Mouse (Mus musculus): ENCODE results near the gene Tmem266.

Tmem266 gene

DNA sequence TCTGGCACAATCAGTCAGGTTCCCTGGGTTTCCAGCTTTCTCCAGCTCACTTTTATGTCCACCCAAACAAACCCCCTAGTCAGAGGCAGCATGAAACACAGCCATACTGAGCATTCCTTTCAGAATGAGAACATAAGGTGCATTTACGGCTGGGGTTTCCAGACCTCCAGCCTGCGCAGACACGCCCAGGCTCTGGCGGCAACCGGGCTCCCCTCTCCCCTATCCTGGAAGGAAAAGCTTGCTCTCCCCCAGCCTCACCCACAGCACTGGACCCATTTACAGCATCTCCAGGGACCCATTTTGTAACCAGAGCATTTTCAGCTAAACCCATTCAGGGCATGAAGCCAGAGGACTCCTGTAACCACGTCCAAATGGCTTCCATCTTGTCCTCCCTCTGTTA, 123.3 kb downstream of the Tmem266 start:
- DNase-seq (ENCODE audit: low read depth, low spot score), result no peak

DNA sequence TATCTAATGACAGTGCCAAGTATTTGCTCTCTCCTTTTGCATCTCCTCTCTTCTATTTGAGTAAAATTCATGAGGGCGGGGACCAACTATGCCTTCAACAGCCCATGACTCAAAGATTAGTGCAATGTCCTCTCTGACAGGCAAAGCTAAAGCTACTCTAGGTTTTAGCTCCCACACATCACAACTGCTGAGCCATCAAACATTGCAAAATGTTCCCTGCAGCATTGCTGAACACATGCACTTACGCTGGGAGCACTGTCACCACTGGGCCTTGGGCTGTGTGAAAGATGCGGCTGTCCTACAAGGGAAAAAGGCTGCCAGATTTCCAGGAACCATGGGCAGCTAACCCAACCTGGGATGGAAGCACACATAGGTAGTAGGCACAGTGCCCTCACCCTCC, 124.7 kb downstream of the Tmem266 start:
- no peak for DNase-seq (ENCODE audit: low read depth, low spot score)

DNA sequence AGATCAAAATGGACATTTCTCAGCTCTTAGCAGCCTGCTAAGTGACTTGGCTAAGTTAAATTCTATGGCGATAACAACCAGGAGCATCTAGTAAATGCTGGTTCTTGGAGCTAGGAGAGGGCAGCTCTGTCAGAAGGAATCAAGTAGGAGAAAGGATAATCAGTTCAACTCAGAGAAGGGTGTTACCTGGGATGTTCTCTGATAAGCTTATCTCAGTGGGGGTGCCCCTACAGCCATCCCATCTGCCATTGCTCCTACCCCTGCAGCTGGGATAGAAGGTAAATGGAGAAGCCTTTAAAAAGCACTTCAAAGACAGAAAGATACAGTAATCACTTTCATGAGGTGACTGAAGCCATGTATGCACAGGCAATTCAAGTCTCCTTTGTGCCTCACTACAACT, 126.2 kb downstream of the Tmem266 start:
- no peak for DNase-seq (ENCODE audit: low read depth, low spot score)

DNA sequence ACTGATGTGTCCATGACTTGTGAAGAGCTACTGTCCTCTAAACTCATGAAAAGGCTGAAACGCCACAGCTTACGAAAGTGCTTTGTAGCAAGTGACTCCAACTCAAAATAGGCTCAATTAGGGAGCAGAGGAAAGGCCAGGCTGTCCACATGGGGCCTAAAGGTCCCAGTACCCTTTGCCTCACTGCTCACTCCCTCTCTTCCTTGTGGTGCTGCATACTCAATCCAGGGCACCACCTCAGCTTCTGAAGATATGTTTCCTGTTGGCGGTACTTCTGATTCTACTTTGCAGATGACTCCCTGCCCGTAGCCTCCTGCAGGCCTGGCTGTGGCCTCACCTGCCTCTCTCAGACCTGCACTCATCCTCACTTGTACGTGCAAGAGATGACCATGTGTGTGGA, 126.7 kb downstream of the Tmem266 start:
- no peak for DNase-seq (ENCODE audit: low read depth, low spot score)

DNA sequence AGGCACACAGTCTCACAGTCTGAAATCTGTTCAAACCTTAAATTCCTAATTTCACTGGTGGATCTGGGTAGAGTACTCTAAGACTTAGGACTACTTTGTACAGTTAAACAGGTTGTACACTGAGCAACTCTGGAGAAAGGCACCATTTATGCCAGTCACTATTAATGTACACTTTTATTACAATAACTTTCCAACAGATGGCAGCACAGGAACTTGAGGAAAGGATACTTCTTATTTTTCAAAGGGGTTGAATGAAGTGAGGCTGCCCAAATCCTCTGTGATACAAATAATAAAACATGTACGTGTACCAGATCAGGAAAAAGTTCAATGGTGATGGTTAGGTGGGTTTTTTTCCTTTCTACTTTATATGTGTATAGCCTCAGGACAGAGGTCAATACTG, 141.7 kb downstream of the Tmem266 start:
- no peak for DNase-seq (ENCODE audit: low read depth, low spot score)

DNA sequence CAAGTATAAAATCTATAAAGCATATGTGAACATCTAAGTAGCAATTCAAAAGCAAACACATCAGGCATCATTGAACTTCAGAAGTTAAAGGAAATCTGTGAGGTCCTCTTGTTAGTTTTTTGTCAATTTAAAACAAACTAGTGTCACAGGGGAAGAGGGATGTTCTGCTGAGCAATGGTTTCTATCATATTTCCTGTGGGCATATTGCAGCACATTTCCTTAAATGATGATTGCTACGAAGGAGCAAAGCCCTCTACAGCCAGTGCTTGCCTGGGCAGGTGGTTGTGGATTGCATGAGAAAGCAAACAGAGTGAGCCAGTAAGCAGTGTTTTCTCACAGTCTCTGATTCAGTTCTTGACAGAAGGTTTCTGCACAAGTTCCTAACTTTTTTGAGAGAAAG, 149.4 kb downstream of the Tmem266 start:
- no peak for DNase-seq (ENCODE audit: low read depth, low spot score)

DNA sequence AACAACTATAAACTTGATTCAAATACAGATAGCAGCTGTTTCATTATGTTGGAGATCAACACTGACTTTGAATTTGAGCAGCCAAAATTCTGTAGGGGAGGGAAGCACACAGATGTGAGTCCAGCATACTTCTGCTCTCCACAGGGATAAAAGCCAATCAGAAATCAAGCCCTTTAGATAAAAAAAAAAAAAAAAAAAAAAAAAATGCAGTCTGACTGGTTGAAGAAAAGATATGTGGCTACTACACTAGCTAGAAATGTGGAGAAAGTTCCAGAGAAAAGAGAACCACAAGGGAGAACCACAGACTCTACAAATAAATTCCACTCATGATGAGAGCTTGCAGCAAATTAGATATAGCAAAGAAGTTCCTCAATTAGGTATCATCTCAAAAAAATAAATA, 152.0 kb downstream of the Tmem266 start:
- DNase-seq (ENCODE audit: low read depth, low spot score), result no peak

DNA sequence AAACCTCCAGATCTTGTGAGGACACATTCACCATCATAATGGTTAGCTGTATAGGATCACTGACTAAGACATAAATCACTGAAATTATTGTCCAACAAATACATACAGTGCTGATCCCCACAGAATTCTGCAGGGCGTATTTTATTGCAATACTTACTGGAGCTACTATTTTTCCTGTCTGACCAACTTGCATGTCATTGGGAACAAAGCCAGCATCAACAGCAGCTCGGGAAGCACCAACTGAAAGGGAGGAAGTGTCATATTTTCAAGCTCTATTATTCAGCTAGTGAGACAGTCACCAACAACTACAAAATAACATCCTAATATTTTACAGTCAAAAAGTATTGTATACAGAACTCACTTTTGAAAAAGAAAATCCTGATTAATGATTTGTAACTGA, 155.4 kb downstream of the Tmem266 start:
- DNase-seq (ENCODE audit: low read depth, low spot score), result no peak

Data from WW6 (cell line).